Mouse (Mus musculus) embryonic facial prominence, embryonic 15.5 days (tissue): Measurements from ENCODE around the gene Ttc3. TPM values are rescaled to one million over a fixed set of nuclear protein-coding genes. Genes with fewer than 3 reads are reported as not detected.

ENCODE experiments used
- ATAC-seq: fragments of 200-750 bp; cut with Nextera tagmentation; 2 replicates; pipeline ENCODE4 v1.8.0; 2017; ENCODE audit warnings: low read depth, moderate TSS enrichment; ENCODE audit not compliant: insufficient number of reproducible peaks, low FRiP score, low TSS enrichment
- H3K27ac ChIP-seq: fragments of 300-500 bp; sonication (generic); replicated peaks from 2 replicates; pipeline ENCODE4 v1.5.1; 2015; ENCODE audit warnings: mild to moderate bottlenecking, inconsistent platforms
- H3K27me3 ChIP-seq: fragments of 300-500 bp; sonication (generic); 2 replicates; pipeline ENCODE4 v1.6.1; 2015; ENCODE audit warnings: inconsistent platforms
- H3K36me3 ChIP-seq: fragments of 300-500 bp; sonication (generic); 2 replicates; pipeline ENCODE4 v1.6.1; 2015; ENCODE audit warnings: mild to moderate bottlenecking, inconsistent platforms
- H3K4me1 ChIP-seq: fragments of 300-500 bp; sonication (generic); 2 replicates; pipeline ENCODE4 v1.6.1; 2015; ENCODE audit warnings: inconsistent platforms
- H3K4me2 ChIP-seq: fragments of 300-500 bp; sonication (generic); replicated peaks from 2 replicates; pipeline ENCODE4 v1.6.1; 2015; ENCODE audit warnings: mild to moderate bottlenecking, inconsistent platforms
- H3K4me3 ChIP-seq: fragments of 300-500 bp; sonication (generic); replicated peaks from 2 replicates; pipeline ENCODE4 v1.5.1; 2015; ENCODE audit warnings: mild to moderate bottlenecking, inconsistent platforms
- H3K9ac ChIP-seq: fragments of 300-500 bp; sonication (generic); 2 replicates; pipeline ENCODE4 v1.6.1; 2015; ENCODE audit warnings: inconsistent platforms
- H3K9me3 ChIP-seq: fragments of 300-500 bp; sonication (generic); replicated peaks from 2 replicates; pipeline ENCODE4 v1.6.1; 2016; ENCODE audit warnings: inconsistent platforms
- WGBS: fragments of 180-500 bp; shearing (Covaris S2); methylation state at CpG from one replicate; pipeline ENCODE4 v1.1.7; 2015; 5-methylcytosine and 5-hydroxymethylcytosine counted together
- polyA plus RNA-seq: library from polyadenylated mRNA; unstranded; fragments of >200 nt; fragmentation: Nextera tagmentation; extraction: Ambion mirVana; gene quantifications from 2 replicates; pipeline ENCODE4 v1.2.1, GENCODE M21; 2015

The Ttc3 gene
- polyA plus RNA-seq, 1 experiment from 2014 or later: 228 TPM

- ATAC-seq: no peak
- Histone ChIP-seq H3K4me2 (no peak overlapping the region), H3K9me3 (no peaks in the 10 kb centered on the region), H3K27ac (no peak overlapping the region), H3K9ac (no peak overlapping the region), H3K27me3 (no peaks in the 10 kb centered on the region), H3K36me3 (peaks cover 16% of the 10 kb centered on the region; the same call in 1 of the 2 replicates), H3K4me1 (no peaks in the 10 kb centered on the region), H3K4me3 (no peak overlapping the region)
- 73% methylated on average over 3 of the region's 3 CpGs for WGBS
Measured at GRCm38 (mm10) chr16:94395051-94395450, 24.6 kb downstream of the Ttc3 start.

DNA sequence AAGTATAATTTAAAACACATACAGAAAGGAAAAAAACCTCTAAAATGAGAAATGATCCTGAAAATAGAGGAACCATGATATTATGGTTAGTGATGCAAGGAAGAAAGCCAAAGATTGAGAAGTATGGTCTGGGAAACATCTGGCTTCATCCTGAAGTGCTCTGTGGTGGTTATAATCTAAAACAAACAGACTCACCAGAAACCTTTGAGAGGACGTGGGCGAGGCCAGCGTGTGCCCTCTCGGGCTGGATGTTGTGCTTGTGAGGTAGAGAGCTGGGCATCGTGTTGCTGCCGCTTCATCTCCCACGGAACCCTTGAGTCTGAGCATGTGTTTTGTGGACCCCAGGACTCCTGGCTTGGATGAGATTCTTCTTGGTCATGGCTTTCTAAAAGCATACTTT, 26.2 kb downstream of the Ttc3 start:
- ATAC-seq: 0 out of 2 replicates have a peak, but pooled peaks have one; percentile 57
- H3K9ac ChIP-seq: no peak overlapping the region
- H3K4me2 ChIP-seq: no peak overlapping the region
- H3K4me1 ChIP-seq: no peaks in the 10 kb centered on the region
- H3K4me3 ChIP-seq: no peak overlapping the region
- no peaks in the 10 kb centered on the region for H3K9me3 ChIP-seq
- H3K27ac ChIP-seq: no peak overlapping the region
- peaks cover 16% of the 10 kb centered on the region; the same call in 1 of the 2 replicates for H3K36me3 ChIP-seq
- 60% methylated on average over 7 of the region's 7 CpGs for WGBS
- H3K27me3 ChIP-seq: no peaks in the 10 kb centered on the region

DNA sequence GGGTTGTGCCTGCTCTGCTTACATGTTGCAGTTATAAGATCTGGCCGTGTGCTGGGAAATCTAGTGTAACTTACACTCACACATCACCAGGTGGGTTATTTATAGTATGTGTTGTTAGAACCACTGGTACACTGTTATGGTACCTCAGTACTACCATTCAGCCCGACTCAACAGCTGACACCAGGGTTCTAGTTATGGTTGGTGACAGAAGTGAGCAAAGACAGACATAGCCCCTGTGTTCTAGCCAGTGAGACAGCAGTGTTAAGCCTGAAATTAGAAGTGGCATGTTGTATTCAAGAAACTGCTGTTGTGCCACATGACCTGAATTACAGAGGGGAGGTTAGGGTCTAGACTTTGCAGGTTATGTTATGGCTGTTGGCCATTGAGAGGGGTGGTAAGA, 28.7 kb downstream of the Ttc3 start:
- Histone ChIP-seq H3K4me1 (0 out of 2 replicates have a peak, but pooled peaks cover 4% of the 10 kb centered on the region), H3K36me3 (peaks cover 24% of the 10 kb centered on the region; the same call in 1 of the 2 replicates), H3K27me3 (no peaks in the 10 kb centered on the region), H3K4me2 (no peak overlapping the region), H3K9ac (no peak overlapping the region), H3K4me3 (no peak overlapping the region), H3K27ac (no peak overlapping the region), H3K9me3 (no peaks in the 10 kb centered on the region)
- no peak for ATAC-seq
- 78% methylated on average over 2 of the region's 2 CpGs for WGBS

GRCm38 (mm10) chr16:94401636-94402035, 31.2 kb downstream of the Ttc3 start:
- Histone ChIP-seq H3K4me2 (no peak overlapping the region), H3K9ac (no peak overlapping the region), H3K27ac (no peak overlapping the region), H3K4me3 (no peak overlapping the region), H3K36me3 (peaks cover 22% of the 10 kb centered on the region; the same call in 1 of the 2 replicates), H3K4me1 (0 out of 2 replicates have a peak, but pooled peaks cover 4% of the 10 kb centered on the region), H3K27me3 (no peaks in the 10 kb centered on the region), H3K9me3 (no peaks in the 10 kb centered on the region)
- no peak for ATAC-seq
- WGBS: 41% methylated on average over 2 of the region's 2 CpGs

DNA sequence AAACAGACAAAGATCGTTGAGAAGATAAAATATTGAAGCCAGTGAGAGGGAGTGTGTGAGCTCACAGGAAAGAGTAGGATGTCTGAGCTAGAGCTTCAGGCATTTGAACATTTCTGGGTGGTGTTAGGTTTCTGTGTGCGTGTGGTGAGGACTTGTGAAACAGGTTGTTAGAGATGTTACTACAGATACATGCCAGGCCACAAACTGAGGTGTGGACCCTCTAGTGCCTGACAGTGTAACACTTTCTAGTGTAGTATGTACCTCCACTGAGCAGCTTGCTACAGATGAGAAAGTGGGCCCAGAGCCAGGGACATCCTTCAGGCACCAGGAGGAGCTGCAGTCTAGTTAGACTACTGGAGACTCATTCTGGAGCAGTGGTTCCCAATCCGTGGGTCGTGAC, 31.8 kb downstream of the Ttc3 start:
- Histone ChIP-seq H3K9me3 (no peaks in the 10 kb centered on the region), H3K9ac (no peak overlapping the region), H3K4me2 (no peak overlapping the region), H3K36me3 (peaks cover 26% of the 10 kb centered on the region; the same call in 1 of the 2 replicates), H3K4me3 (no peak overlapping the region), H3K4me1 (0 out of 2 replicates have a peak, but pooled peaks cover 4% of the 10 kb centered on the region), H3K27ac (peak overlapping the region; percentile 44; the same call in 1 of the 2 replicates), H3K27me3 (no peaks in the 10 kb centered on the region)
- no peak for ATAC-seq
- WGBS: 68% methylated on average over 4 of the region's 4 CpGs

- Histone ChIP-seq H3K27me3 (no peaks in the 10 kb centered on the region), H3K9me3 (no peaks in the 10 kb centered on the region), H3K27ac (no peak overlapping the region), H3K36me3 (peaks cover 50% of the 10 kb centered on the region), H3K4me2 (no peak overlapping the region), H3K9ac (no peak overlapping the region), H3K4me3 (no peak overlapping the region), H3K4me1 (no peaks in the 10 kb centered on the region)
- 66% methylated on average over 3 of the region's 3 CpGs for WGBS
- no peak for ATAC-seq
Measured at GRCm38 (mm10) chr16:94411287-94411686, 40.9 kb downstream of the Ttc3 start.

DNA sequence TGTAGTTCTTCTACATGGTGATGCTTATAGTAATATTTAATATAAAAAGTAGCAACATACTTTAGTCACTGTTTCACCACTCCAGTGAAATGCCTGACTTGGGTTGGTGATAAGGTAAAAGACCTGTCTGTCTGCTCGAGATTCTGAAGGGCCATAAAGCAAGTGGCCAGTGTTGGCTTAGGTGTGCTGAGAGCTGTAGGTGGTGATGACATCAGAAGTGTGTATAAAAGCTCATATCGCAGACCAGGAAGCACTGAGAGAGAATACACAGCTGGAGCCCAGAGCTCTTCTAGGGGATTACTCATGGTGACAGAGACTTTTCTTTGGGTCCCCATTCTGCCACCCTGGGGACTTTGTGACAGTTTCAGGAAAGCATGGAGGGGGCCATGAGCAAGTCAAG, 41.8 kb downstream of the Ttc3 start:
- Histone ChIP-seq H3K9ac (no peak overlapping the region), H3K9me3 (no peaks in the 10 kb centered on the region), H3K27me3 (no peaks in the 10 kb centered on the region), H3K36me3 (peaks cover 45% of the 10 kb centered on the region), H3K4me1 (no peaks in the 10 kb centered on the region), H3K4me3 (no peak overlapping the region), H3K27ac (no peak overlapping the region), H3K4me2 (no peak overlapping the region)
- no peak for ATAC-seq
- WGBS: 97% methylated on average over 2 of the region's 2 CpGs

- no peaks in the 10 kb centered on the region for H3K9me3 ChIP-seq
- no peak overlapping the region for H3K27ac ChIP-seq
- no peak overlapping the region for H3K9ac ChIP-seq
- no peak overlapping the region for H3K4me3 ChIP-seq
- no peak overlapping the region for H3K4me2 ChIP-seq
- no peaks in the 10 kb centered on the region for H3K27me3 ChIP-seq
- 90% methylated on average over 4 of the region's 4 CpGs for WGBS
- H3K4me1 ChIP-seq: no peaks in the 10 kb centered on the region
- ATAC-seq: no peak
- peaks cover 43% of the 10 kb centered on the region for H3K36me3 ChIP-seq
Measured at GRCm38 (mm10) chr16:94412760-94413159, 42.3 kb downstream of the Ttc3 start.

GRCm38 (mm10) chr16:94414151-94414550, 43.7 kb downstream of the Ttc3 start:
- Histone ChIP-seq H3K4me2 (no peak overlapping the region), H3K4me1 (no peaks in the 10 kb centered on the region), H3K36me3 (peaks cover 48% of the 10 kb centered on the region), H3K27me3 (no peaks in the 10 kb centered on the region), H3K27ac (no peak overlapping the region), H3K9ac (no peak overlapping the region), H3K4me3 (no peak overlapping the region), H3K9me3 (no peaks in the 10 kb centered on the region)
- ATAC-seq: no peak
- WGBS: 95% methylated on average over 6 of the region's 6 CpGs

GRCm38 (mm10) chr16:94420498-94420897, 50.1 kb downstream of the Ttc3 start:
- ATAC-seq: no peak
- peaks cover 63% of the 10 kb centered on the region for H3K36me3 ChIP-seq
- WGBS: 96% methylated on average over 3 of the region's 3 CpGs

GRCm38 (mm10) chr16:94428948-94429347, 58.5 kb downstream of the Ttc3 start:
- Histone ChIP-seq H3K9me3 (no peaks in the 10 kb centered on the region), H3K27me3 (no peaks in the 10 kb centered on the region), H3K4me2 (no peak overlapping the region), H3K9ac (no peak overlapping the region), H3K4me3 (no peak overlapping the region), H3K36me3 (peaks cover 65% of the 10 kb centered on the region), H3K4me1 (no peaks in the 10 kb centered on the region), H3K27ac (no peak overlapping the region)
- 77% methylated on average over 4 of the region's 4 CpGs for WGBS
- peak; percentile 72; the same call in 1 of the 2 replicates for ATAC-seq

More at GRCm38 (mm10) chr16:94420498-94420897, 50.1 kb downstream of the Ttc3 start:
- no peak overlapping the region for H3K4me2 ChIP-seq
- no peak overlapping the region for H3K9ac ChIP-seq
- no peak overlapping the region for H3K27ac ChIP-seq
- no peaks in the 10 kb centered on the region for H3K27me3 ChIP-seq
- no peak overlapping the region for H3K4me3 ChIP-seq
- no peaks in the 10 kb centered on the region for H3K9me3 ChIP-seq
- no peaks in the 10 kb centered on the region for H3K4me1 ChIP-seq
